Mouse (Mus musculus) naive thymus-derived CD4-positive, alpha-beta T cell, adult 2 months (primary cell): Measurements from ENCODE around the gene Col4a3bp.

Experiments used
- DNase-seq: peaks from one replicate; pipeline ENCODE4 v3.0.0-alpha.2; 2011; ENCODE audit warnings: low read depth

The Col4a3bp gene

DNA sequence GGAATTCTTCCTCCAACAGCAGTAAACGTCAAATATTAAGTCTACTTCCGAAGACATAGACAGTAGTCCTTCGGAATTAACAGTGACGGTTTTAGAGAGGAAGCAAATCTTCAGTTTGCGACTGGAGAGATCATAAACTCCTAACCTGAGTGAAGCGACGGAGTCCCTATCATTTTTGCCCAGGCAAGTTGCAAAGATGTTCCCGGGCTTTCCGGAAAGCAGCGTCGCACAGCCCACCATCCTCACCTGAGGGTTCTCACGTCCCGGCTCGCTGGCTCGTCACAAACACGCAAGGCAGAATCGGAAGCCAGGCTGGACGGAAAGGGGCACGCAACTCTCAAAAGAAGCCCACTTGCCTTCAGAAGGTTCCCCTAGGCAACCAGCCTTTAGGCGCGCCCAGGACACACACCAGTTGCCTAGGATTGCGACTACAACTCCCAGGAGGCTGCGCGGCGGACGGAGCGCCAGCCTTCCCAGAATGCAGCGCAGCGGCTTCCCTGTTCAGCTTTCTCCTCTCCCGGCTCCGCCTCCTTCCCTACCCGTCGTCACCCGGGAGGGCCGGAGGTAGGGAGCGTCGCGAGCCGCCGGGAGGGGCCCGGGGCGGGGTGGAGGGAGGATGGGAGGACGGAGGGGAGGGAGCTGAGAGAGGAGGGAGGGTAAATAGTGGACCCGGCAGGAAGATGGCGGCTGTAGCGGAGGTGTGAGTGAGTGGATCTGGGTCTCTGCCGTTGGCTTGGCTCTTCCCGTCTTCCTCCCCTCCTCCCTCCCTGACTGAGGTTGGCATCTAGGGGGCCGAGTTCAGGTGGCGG, at the start of gene Col4a3bp, which contains the start of gene Polk:
Gene Col4a3bp, plus strand, starts transcription at position 538 of the 809 bp plus-strand sequence.
Gene Polk, minus strand, starts transcription at position 499 of the 809 bp plus-strand sequence.
- peak; percentile 96 for DNase-seq

DNA sequence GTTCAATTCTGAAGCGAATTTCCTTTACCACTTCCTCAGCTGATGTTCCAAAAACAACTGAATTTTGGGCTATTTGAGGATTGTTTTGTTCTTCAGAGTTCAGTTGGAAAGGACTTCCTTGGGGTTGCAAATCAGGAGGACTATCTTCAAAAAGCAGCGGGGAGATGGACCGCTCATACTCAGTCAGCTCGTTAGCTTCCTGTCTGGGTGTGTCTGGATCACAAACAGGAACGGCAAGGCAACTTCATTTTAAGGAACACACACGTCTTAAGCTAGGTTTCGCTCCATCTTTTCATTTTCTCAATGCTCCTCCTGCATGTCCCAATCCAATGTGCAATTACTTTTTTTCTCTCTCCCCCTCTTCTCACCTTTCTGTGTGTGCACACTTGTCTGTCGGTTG, 45.8 kb upstream of the Col4a3bp start:
- DNase-seq: no peak

DNA sequence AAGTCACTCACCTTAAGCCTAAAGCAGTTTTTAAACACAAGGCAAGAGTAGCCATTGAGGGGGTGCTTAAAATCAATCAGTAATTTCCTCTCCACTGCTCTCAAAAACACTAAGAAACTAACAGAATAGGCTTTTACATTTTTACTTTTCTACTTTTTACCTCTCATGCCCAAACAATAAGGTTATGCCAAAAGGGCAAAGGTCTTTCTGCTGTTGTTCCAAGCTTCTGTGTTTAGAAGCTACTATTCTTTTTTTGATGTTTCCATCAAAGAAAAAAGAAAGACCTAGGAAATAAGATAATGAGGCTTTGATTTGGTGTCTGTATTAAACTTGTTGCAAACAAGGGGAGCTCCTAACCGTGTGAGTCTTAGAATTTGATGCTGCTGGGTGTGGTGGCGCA, 42.5 kb upstream of the Col4a3bp start:
- no peak for DNase-seq

DNA sequence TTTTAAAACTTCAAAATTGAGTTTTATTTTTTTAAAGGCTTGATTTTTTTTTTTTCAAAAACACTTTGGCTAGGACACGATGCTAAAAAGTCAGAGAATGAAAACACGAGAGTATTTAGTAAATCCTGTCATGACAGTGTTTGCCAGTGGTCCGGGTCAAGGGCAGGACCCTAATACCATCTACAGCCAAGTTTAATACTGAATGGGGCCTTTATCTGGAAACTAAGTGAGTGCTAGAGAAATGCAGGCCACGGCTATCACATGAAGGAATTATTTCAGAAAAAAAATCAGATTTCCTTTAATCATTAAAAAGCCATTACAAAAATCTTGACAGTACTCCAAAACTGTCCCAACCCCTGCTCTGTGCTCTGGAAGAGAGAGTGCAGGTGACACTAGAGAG, 36.8 kb upstream of the Col4a3bp start:
- DNase-seq: no peak

DNA sequence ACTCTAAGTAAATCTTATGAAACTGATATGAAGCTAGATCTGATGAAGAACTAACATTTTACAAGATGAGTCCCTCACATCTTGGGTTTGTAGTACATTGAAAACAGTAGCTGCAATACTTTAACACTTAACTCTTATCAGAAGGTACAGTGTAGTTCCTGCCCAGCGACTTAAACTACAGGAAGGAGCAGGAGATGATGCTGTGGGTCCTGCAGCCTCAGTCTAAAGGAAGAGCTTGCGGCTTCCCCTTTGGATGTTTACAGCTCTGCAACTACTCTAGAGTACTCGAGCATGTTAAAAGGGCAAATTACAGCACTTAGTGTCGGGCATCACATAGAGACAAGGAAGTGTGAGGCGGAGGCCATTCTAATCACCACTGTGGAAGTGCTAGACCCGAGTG, 36.1 kb upstream of the Col4a3bp start:
- peak; percentile 9 for DNase-seq

DNA sequence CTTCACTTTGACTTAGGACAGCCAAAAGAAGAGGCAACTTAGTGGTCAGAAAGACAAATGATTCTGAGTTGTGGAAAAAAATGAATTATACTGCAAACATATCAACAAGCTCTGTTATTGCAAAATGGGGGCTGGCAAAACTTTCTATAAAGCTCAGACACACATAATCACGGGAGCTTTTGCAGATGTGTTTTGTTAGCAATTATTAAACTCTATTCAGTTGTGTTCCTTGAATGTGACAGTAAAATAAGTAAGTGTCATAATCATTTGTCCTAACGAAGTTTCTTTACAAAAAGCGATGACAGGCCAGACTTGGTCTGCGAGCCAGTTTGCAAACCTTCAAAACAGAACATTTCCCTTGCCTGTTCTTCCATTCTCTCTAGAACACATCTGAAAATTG, 34.9 kb upstream of the Col4a3bp start:
- no peak for DNase-seq

DNA sequence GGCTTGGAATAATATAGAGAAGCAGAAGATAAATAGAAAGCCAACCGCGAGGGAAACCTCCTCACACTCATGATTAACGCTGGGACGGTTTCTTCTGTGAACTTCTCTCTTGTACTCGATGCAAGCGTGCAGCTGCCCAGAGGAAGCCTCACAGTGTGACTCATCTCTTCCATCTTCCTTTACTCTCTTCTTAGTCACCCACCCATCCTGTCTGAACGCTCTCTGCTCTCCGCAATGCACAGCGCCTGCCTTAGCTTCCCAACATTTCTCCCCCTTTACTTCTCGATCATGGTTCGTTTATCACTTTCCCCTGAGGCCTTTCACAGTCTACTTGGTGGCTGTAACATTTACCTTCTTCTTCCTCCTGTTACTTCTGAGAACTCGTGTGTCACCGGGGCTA, 31.8 kb upstream of the Col4a3bp start:
- DNase-seq: peak; percentile 64

DNA sequence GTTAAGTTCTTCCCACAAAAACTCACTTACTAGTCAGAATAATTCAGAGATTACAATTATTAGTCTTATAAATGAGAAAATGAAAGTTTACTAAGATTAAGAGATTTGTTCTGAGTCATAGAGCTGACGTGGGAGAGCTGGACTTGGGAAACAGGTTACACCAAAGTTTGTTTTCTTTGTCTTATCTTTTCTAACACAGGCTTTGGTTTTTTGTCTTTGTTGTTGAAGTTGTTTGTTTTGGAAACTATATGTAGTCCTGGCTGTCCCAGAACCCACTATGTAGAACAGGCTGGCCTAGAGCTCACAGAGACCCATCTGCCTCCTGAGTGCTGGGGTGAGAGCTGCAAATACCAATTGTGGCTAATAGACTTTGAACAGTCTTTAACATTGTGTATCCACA, 31.2 kb upstream of the Col4a3bp start:
- peak; percentile 5 for DNase-seq

DNA sequence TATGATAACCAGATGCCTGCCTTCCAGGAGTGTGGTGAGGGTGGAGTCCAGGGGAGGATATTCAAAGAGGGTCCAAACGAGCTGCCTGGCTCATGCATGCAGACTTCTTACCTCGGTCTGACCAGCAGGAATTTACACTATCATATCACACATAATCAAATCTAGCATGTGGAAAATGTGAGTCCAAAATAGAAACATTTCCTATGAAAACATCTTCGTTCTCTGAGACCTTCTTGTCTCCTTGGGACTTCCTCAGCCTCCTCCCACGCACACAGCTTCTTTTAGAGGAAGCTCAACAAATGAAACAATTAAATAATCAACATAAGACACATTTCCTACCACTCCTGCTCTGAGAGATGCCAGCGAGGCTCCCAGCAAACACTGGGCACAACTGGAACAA, 30.5 kb upstream of the Col4a3bp start:
- DNase-seq: no peak

DNA sequence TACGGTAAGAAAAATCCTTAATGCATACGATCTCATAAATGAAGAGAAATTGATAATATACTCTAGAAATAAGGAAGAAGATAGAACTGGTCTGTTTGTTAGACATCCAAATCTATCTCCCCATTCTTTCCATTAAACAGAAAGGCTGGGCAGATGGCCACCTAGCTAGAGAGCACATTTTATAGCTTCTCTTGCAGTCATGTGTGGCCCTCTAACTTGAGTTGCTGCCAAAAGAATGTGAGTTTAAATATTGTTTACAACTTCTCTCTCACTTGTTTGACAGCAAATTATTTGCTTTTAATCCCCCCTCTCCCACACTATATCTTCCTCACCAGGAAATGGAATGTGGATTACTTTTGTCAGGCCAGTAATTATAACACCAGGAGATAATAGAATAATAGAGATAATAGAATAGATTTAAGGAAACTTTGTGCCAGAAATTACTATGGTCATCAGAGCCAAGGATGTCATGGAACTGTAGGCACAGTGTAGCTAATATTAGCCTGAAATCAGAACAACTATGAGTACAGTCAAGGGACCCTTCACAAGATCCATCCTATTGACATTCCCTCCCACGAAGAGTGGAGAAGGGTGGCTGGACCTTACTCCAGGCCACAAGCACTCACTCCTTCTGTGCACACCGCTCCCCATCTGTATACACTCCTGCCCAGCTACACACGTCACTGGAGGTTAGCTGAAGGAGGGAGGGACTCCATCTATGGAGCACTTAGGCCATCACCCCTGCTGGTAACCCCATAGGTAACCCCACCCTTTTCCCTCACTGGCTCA, 28.1 kb upstream of the Col4a3bp start:
- DNase-seq: no peak

DNA sequence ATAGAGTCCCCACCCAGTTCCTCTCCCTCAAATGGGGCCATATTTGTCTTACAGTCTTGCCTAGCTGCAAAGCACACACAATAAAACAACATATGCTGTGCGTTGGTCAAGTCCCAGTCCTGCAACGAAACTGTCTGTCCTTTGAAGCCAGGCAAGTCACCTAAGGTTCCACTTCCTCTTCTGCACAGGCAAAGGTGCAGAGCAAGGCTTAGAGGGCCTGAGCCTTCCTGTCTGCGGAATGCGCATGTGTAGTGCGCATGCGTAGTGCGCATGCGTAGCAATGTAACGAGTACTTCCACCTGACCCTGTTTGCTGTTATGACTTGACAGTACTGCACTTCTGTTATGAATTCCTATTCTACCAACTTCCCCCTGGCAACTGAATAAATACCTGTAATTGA, 26.2 kb upstream of the Col4a3bp start:
- DNase-seq: no peak

DNA sequence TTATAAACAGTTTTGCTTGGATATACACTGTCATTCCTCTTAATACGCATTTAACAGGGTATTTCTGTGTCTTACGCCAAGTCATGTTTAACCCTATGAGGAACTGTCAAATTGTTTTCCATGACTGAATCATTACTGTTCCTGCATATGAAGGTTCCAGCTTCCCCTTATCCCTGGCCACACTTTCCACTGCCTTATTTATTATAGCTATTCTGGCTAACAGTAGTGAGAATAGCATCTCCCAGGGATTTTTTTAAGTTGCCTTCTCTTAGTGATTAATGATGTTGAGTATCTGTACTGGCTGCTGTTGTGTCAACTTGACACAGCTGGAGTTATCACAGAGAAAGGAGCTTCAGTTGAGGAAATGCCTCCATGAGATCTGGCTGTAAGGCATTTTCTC, 25.1 kb upstream of the Col4a3bp start:
- DNase-seq: no peak

DNA sequence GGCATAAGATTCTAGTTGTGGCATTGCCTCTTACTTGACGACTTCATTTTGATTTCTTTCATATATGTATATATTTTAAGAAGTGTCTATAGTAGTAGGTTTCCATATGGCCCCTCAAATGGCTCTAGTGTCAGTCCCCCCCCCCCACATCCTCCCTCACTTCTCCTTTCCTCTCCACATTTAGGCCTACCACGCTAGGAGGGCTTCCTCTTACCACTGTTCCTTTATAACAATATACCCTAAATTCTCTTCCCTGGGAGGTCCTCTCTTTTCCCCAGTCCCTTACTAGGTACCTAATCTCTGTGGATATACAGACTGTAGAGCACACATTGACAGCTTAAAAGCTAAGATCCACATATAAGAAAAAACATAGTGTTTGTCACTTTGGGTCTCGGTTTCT, 21.1 kb upstream of the Col4a3bp start:
- DNase-seq: no peak

DNA sequence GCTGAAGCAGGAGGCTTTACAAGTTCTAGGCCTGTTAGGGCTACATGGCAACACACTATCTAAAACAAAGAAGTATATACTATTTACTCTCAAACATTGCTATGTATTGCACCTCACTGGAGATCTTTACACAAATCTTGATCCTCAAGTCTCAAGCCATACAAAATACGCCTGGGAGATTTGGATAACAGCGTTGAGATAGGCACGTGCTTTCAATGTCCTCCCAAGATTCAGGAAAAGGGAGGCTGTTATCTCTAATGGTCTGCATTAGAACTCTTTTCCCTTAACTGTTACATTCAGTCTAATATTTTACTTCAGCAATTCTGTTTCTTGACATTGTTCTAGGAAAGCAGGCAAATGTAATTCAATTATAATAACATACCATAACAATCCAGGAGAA, 15.4 kb upstream of the Col4a3bp start:
- DNase-seq: no peak

DNA sequence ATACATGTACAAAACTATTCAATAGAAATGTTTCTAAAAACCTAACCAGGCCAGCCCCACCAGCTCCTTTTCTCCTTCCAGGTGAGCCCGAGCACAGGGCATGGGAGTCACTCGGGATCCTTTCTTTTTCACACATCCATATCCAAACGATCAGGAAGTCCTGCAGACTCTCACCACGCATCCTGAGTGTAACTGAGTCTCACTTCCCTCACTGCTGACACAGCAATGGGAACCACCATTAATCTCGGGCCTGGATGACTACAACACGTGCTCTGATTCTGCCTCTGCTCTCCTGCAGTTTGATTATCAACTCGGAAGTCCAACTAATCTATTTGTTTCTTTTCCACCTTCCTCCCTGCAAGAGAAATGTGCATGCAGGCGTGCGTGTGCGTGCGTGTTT, 14.6 kb upstream of the Col4a3bp start:
- DNase-seq: no peak

DNA sequence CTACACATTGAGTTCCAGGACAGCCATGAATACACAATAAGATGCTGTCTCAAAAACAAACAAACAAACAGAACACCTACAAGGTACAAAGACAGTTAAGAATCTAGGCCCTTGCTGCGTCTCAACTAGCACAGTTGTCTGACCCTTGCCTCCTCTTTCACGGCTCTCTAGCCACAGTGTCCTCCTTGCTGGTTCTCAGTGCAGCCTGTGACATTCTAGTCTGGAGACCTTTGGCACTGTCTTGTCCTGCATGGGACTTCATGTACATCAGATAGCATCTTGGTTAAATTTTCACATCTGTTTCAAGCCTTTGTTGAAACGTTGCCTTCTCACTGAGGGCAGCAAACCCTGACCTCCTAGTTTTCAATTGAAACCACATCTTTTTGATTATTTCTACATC, 13.6 kb upstream of the Col4a3bp start:
- DNase-seq: no peak

DNA sequence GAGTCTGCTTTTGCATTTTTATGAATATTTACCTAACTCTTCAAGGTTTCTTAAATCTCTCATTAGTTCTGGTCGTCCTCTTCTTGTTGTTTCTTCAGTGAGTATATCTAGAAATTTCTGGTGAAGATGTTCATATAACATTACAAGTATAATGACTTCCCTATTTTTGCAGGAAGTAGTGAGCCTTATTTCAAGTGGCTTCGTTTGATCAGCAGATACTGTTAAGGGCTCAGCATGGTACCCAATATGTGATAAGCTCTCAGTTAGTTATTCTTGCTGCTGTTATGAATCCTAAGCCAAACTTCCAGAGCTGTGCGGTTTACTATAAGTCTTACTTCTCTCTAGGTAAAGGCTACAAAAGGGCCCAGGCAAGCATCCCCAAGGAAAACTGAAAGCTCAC, 12.9 kb upstream of the Col4a3bp start:
- no peak for DNase-seq

DNA sequence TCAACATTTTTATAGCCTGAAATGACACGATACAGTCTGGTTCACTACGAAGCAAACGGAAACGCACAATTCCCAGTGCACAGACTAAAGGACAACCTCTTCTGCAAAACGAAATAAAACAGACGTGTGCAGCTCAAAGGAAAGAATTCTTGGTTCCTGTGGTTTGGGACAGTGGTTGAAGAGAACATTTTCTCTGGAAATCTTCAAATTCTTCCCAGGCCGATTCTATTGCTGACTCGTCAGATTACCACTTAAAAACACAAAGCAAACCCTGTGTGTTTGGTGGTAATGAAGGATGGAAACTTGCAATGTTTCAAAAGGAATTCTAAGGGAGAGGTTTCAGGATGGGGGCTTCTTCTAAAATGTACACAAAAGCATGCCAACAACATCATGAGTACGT, 12.4 kb upstream of the Col4a3bp start:
- DNase-seq: no peak

DNA sequence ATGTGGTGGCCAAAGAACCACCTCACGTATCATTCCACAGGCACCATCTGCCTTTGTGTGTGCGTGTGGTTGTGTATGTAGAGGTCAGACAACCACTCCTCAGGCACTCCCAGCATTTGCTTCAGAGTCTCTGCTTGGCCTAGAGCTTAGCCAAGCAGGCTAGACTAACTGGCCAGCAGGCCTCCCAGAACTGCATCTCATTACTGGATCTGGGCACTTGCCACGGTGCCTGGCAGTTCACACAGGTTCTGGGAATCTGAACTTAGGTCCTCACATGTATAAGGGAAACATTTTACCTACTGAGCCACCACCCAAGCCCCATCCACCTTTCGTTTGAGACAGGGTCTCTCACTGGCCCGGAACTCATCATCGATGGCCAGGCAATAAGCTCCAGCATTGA, 10.2 kb upstream of the Col4a3bp start:
- DNase-seq: no peak

DNA sequence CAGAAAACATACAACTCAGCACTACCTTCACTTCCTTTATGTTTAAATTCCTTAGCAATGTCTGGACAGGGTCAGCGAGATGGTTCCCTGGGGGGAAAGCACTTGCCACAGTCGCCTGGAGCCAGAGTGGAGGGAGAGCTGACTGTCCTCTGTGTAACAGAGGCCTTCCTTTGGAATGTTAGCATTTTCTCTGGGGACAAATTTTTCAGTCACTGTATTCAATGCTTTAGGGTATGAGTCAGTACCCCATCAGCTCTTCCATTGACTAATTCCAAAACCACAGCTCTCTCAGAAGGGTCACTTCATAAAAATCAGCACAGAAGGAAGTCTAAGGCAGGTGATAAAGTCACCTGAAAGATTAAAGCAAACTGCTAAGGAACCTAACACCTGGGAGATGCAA, 8.7 kb upstream of the Col4a3bp start:
- DNase-seq: no peak

DNA sequence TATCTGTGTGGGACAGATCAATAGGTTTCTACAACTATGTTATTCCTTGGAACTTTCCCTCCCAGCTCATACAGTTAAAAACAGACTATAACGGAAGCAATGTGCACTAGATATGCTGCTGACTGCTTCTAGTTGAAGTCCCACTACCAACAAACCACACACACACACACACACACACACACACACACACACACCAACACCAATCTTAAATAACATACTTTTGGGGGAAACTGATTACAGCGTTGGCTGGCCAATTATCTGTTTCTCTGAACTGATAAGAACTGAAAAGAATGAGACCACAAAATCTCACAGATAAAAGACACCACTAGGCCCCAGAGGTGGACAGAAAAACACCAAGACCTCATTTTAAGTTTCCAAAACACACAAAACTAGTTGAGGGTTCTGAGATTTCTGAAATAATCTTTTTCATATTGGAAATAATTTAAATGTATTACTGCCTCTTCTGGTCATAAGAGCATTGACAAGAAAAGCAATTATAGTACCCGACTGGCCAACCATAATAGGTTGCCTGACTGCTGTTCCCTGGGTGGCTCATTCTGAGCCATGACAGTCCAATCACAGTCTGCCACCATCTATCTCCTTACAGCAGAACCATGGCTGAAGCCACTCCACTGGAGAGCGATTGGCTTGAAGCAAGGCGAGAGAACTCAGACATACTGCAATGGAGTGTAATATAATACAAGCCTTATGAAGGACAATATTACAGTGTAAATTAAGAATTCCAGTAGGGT, 5.4 kb upstream of the Col4a3bp start:
- no peak for DNase-seq

DNA sequence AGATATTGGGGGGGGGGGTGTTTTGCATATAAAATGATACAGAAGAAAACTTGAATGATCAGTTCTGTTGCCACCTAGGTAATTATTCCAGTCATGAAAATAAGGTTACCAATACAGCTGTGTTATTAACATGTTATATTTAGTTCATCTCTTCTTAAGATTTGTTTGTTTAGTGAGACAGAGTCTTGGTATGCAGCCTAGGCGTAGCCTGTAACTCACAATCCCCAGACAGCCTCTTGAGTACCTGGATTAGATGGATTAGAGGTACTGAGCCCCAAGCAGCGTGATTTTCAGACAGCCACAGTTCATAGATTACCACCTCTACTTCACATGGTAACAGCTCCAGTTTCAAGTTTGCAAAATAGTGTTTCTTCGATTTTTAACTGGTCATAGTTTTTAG, 4.3 kb upstream of the Col4a3bp start:
- DNase-seq: no peak

DNA sequence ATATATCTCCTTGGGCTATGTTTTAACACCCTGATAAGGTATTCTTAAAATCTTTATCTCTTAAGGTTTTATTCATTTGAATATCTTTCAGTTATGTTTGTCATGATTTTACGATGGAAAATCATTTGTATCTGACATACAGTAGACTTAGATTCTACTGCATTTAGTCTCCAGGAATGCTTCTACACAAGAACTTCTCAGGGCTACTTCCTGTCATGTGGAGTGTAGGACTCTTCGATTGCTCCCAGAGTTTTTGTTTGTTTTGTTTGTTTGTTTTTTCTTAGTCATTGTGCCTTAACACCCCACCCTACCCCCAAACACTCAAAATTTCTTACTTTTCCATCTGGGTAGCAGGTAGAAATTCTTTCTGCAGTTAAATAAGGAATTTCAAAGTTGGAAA, 1.0 kb upstream of the Col4a3bp start:
- peak; percentile 7 for DNase-seq
